Mouse (Mus musculus): ENCODE data around the gene Trpm2.

- TF ChIP-seq POLR2A (IDR thresholded peaks at IDR 0.05; ENCODE audit: insufficient read length, low read depth) (no peak), POLR2AphosphoS2 (IDR thresholded peaks at IDR 0.05; ENCODE audit: insufficient read length, low read depth) (no peak), E2F4 (IDR thresholded peaks at IDR 0.05; ENCODE audit: insufficient read depth) (no peak), MAX (IDR thresholded peaks at IDR 0.05; ENCODE audit: low read depth) (no peak), TCF12 (IDR thresholded peaks at IDR 0.05; ENCODE audit: insufficient read depth, poor library complexity, severe bottlenecking) (no peak), USF1 (IDR thresholded peaks at IDR 0.05; ENCODE audit: low read depth) (no peak), SRF (IDR thresholded peaks at IDR 0.05; ENCODE audit: control insufficient read depth, insufficient read length, low read depth) (no peak), MYOD1 (IDR thresholded peaks at IDR 0.05; ENCODE audit: control insufficient read depth in 1 of 3, insufficient read length in 2 of 3, low read depth in 2 of 3) (no peak), MYOG (IDR thresholded peaks at IDR 0.05; ENCODE audit: control insufficient read depth in 1 of 3, insufficient read depth in 1 of 3, insufficient read length in 2 of 3, low read depth in 2 of 3) (no peak), REST (IDR thresholded peaks at IDR 0.05; ENCODE audit: insufficient read depth, insufficient read length) (no peak)
These were observed 4.0 kb upstream of the Trpm2 start for GRCm38 (mm10) chr10:77974323-77974722.

Data from myocyte (in vitro differentiated cells).